Mouse (Mus musculus) forebrain, embryonic 15.5 days (tissue): ENCODE data around the gene Gm3183. TPM values are rescaled to one million over a fixed set of nuclear protein-coding genes. Genes with fewer than 3 reads are reported as not detected.
"Not testable (repeated sequence)": the region's sequence is repeated elsewhere in the genome, so short reads cannot be mapped to it uniquely, and the experiment has no call there.

Experiments
- ATAC-seq: fragments of 200-750 bp; cut with Nextera tagmentation; replicated peaks from 2 replicates; pipeline ENCODE4 v1.8.0; 2017; ENCODE audit warnings: mild to moderate bottlenecking, moderate TSS enrichment, moderate library complexity
- H3K27ac ChIP-seq: fragments of 300-500 bp; sonication (generic); replicated peaks from 2 replicates; pipeline ENCODE4 v1.5.1; 2015; ENCODE audit warnings: mild to moderate bottlenecking, inconsistent platforms
- H3K27me3 ChIP-seq: fragments of 300-500 bp; sonication (generic); 2 replicates; pipeline ENCODE4 v1.6.1; 2015; ENCODE audit warnings: inconsistent platforms
- H3K36me3 ChIP-seq: fragments of 300-500 bp; sonication (generic); 2 replicates; pipeline ENCODE4 v1.6.1; 2015; ENCODE audit warnings: mild to moderate bottlenecking, inconsistent platforms
- H3K4me1 ChIP-seq: fragments of 300-500 bp; sonication (generic); 2 replicates; pipeline ENCODE4 v1.6.1; 2015; ENCODE audit warnings: inconsistent platforms
- H3K4me2 ChIP-seq: fragments of 300-500 bp; sonication (generic); replicated peaks from 2 replicates; pipeline ENCODE4 v1.6.1; 2015; ENCODE audit warnings: mild to moderate bottlenecking, inconsistent platforms
- H3K4me3 ChIP-seq: fragments of 300-500 bp; sonication (generic); 2 replicates; pipeline ENCODE4 v1.5.1; 2015; ENCODE audit warnings: mild to moderate bottlenecking, inconsistent platforms
- H3K9ac ChIP-seq: fragments of 300-500 bp; sonication (generic); replicated peaks from 2 replicates; pipeline ENCODE4 v1.6.1; 2015; ENCODE audit warnings: mild to moderate bottlenecking, inconsistent platforms
- H3K9me3 ChIP-seq: fragments of 300-500 bp; sonication (generic); 2 replicates; pipeline ENCODE4 v1.6.1; 2016; ENCODE audit warnings: inconsistent platforms
- WGBS: fragments of 180-500 bp; shearing (Covaris S2); methylation state at CpG from one replicate; pipeline ENCODE4 v1.1.7; 2015; ENCODE audit warnings: mixed read lengths; 5-methylcytosine and 5-hydroxymethylcytosine counted together
- polyA plus RNA-seq: library from polyadenylated mRNA; unstranded; fragments of >200 nt; fragmentation: Nextera tagmentation; extraction: Ambion mirVana; gene quantifications from 2 replicates; pipeline ENCODE4 v1.2.1, GENCODE M21; 2015

Gene Gm3183
- polyA plus RNA-seq: not detected in 2 replicates

DNA sequence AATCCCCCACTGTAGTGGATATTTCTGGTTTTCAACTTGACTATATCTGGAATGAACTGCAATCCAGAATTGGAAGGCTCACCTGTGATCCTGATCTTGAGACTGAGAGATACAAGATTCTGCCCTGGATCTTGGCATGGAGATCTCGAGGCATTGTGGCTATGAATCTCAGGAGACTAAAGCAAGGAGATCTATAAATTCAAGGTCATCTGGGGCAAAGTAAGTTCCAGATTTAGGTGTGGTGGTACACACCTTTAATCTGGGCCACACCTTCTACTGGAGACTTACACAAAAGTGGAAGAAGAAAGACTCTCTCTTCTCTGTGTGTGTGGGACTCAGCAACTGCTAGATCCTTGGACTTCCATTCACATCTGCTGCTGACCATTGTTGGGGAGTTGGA is at the start of gene Gm3183:
Gene Gm3183 (plus strand): TSS at position 301 of the 400 bp plus-strand sequence.
- not testable (repeated sequence) for H3K27me3 ChIP-seq, H3K36me3 ChIP-seq, H3K27ac ChIP-seq, H3K4me1 ChIP-seq, H3K9me3 ChIP-seq, H3K4me3 ChIP-seq, ATAC-seq, H3K4me2 ChIP-seq, H3K9ac ChIP-seq
- WGBS: no CpG with 5 or more reads among the region's 1 CpGs

Other genes with a start within 250 kb of the Gm3183 start
- gene Gm3147, start 249.1 kb upstream of the Gm3183 start, polyA plus RNA-seq: not detected in 2 replicates
- not detected in 2 replicates for gene Gm6509, start 241.5 kb upstream of the Gm3183 start, polyA plus RNA-seq
- gene Gm6205, start 217.1 kb upstream of the Gm3183 start, polyA plus RNA-seq: not detected in 2 replicates
- gene Gm6367, start 123.2 kb downstream of the Gm3183 start, polyA plus RNA-seq: not detected in 2 replicates
- not detected in 2 replicates for gene Gm7942, start 241.5 kb downstream of the Gm3183 start, polyA plus RNA-seq